Mouse (Mus musculus) intestine, embryonic 15.5 days (tissue): ENCODE results near the gene Spice1. TPM values are rescaled to one million over a fixed set of nuclear protein-coding genes. Genes with fewer than 3 reads are reported as not detected.

Experiments
- ATAC-seq: fragments of 200-750 bp; cut with Nextera tagmentation; 2 replicates; pipeline ENCODE4 v1.8.0; 2017; ENCODE audit warnings: moderate TSS enrichment, moderate library complexity
- H3K27ac ChIP-seq: fragments of 300-500 bp; sonication (generic); 2 replicates; pipeline ENCODE4 v1.5.1; 2015; ENCODE audit warnings: mild to moderate bottlenecking, inconsistent platforms
- H3K27me3 ChIP-seq: fragments of 300-500 bp; sonication (generic); replicated peaks from 2 replicates; pipeline ENCODE4 v1.6.1; 2015; ENCODE audit warnings: inconsistent platforms
- H3K36me3 ChIP-seq: fragments of 300-500 bp; sonication (generic); 2 replicates; pipeline ENCODE4 v1.6.1; 2015; ENCODE audit warnings: inconsistent platforms
- H3K4me1 ChIP-seq: fragments of 300-500 bp; sonication (generic); replicated peaks from 2 replicates; pipeline ENCODE4 v1.6.1; 2015; ENCODE audit warnings: inconsistent platforms
- H3K4me2 ChIP-seq: fragments of 300-500 bp; sonication (generic); replicated peaks from 2 replicates; pipeline ENCODE4 v1.6.1; 2015; ENCODE audit warnings: mild to moderate bottlenecking, inconsistent platforms
- H3K4me3 ChIP-seq: fragments of 300-500 bp; sonication (generic); replicated peaks from 2 replicates; pipeline ENCODE4 v1.5.1; 2015; ENCODE audit warnings: inconsistent platforms
- H3K9ac ChIP-seq: fragments of 300-500 bp; sonication (generic); 2 replicates; pipeline ENCODE4 v1.6.1; 2015; ENCODE audit warnings: inconsistent platforms
- H3K9me3 ChIP-seq: fragments of 300-500 bp; sonication (generic); 2 replicates; pipeline ENCODE4 v1.6.1; 2016; ENCODE audit warnings: inconsistent platforms
- WGBS: fragments of 180-500 bp; shearing (Covaris S2); methylation state at CpG from one replicate; pipeline ENCODE4 v1.1.7; 2015; 5-methylcytosine and 5-hydroxymethylcytosine counted together
- polyA plus RNA-seq: library from polyadenylated mRNA; unstranded; fragments of >200 nt; fragmentation: Nextera tagmentation; extraction: Ambion mirVana; gene quantifications from 2 replicates; pipeline ENCODE4 v1.2.1, GENCODE M21; 2015

Gene Spice1
- polyA plus RNA-seq, 1 experiment from 2014 or later, result 22.2 TPM

- Histone ChIP-seq H3K9ac (no peak overlapping the region), H3K27me3 (no peaks in the 10 kb centered on the region), H3K36me3 (no peaks in the 10 kb centered on the region), H3K4me2 (no peak overlapping the region), H3K9me3 (no peaks in the 10 kb centered on the region), H3K4me3 (no peak overlapping the region), H3K4me1 (no peaks in the 10 kb centered on the region), H3K27ac (no peak overlapping the region)
- ATAC-seq, result no peak
- WGBS, result 86% methylated on average over 7 of the region's 7 CpGs
These were observed 88.0 kb downstream of the Spice1 start for GRCm38 (mm10) chr16:44434931-44435330.

- H3K36me3 ChIP-seq, result no peaks in the 10 kb centered on the region
- no peak overlapping the region for H3K9ac ChIP-seq
- ATAC-seq, result no peak
- no peaks in the 10 kb centered on the region for H3K27me3 ChIP-seq
- H3K4me2 ChIP-seq, result no peak overlapping the region
- no peaks in the 10 kb centered on the region for H3K4me1 ChIP-seq
- H3K4me3 ChIP-seq, result no peak overlapping the region
- 74% methylated on average over 4 of the region's 4 CpGs for WGBS
- H3K27ac ChIP-seq, result no peak overlapping the region
- H3K9me3 ChIP-seq, result no peaks in the 10 kb centered on the region
These were observed 88.6 kb downstream of the Spice1 start for GRCm38 (mm10) chr16:44435481-44435880.

Other genes with a start within 250 kb of the Spice1 start
- 61.0 and 64.0 TPM in 2 replicates for gene Atp6v1a, start 207.4 kb upstream of the Spice1 start, polyA plus RNA-seq
- gene Naa50, start 207.3 kb upstream of the Spice1 start, polyA plus RNA-seq, result 94.2 and 109 TPM in 2 replicates
- 2.6 and 3.0 TPM in 2 replicates for gene Usf3, start 173.9 kb upstream of the Spice1 start, polyA plus RNA-seq
- 1.1 and 1.5 TPM in 2 replicates for gene Sidt1, start 13.9 kb upstream of the Spice1 start, polyA plus RNA-seq
- gene Cfap44, start 47.7 kb downstream of the Spice1 start, polyA plus RNA-seq, result 0.14 and 0.38 TPM in 2 replicates
- 9.8 and 10.3 TPM in 2 replicates for gene Boc, start 211.8 kb downstream of the Spice1 start, polyA plus RNA-seq